Comparison of ENCODE assay signal across 8 mouse cellular contexts in genomic region chr16:56885824-56886615, GRCm38 (mm10). TPM values are rescaled to one million over a fixed set of nuclear protein-coding genes. Genes with fewer than 3 reads are reported as not detected.
DNase-seq lines count a peak whose midpoint lies in the region; ATAC-seq and TF ChIP-seq lines count a peak whose summit lies in the region.

Tmem45a (minus strand) TSS chr16:56886166.

- H3K27me3 ChIP-seq in heart, embryonic 11.5 days (ENCODE audit: control insufficient read depth, insufficient read depth, low read length), result no peaks in the 10 kb centered on the region
- H3K27me3 ChIP-seq in limb, embryonic 11.5 days (ENCODE audit: control insufficient read depth, insufficient read depth, low read length), result no peaks in the 10 kb centered on the region
- H3K27me3 ChIP-seq in midbrain, embryonic 14.5 days (ENCODE audit: control insufficient read depth, insufficient read depth, low read length), result no peaks in the 10 kb centered on the region
- no peaks in the 10 kb centered on the region for H3K27me3 ChIP-seq in stomach, embryonic 16.5 days (ENCODE audit: control insufficient read depth, insufficient read depth, low read length)

- no peak for TF ChIP-seq POLR2A in brain, embryonic 14.5 days (IDR thresholded peaks at IDR 0.05; ENCODE audit: borderline replicate concordance, extremely low read depth, insufficient read depth, insufficient read length, poor library complexity, severe bottlenecking)
- TF ChIP-seq POLR2A in embryonic fibroblast, embryonic 13.5 days (IDR thresholded peaks at IDR 0.05; ENCODE audit: low read depth, low read length), result peak; percentile 90

- H3K9ac ChIP-seq in heart, embryonic 11.5 days (ENCODE audit: low read depth, low read length), result peak within 1 kb of the TSS; percentile 23; the same call in 1 of the 2 replicates
- peak within 1 kb of the TSS; percentile 27 for H3K9ac ChIP-seq in limb, embryonic 11.5 days (ENCODE audit: low read length)
- peak within 1 kb of the TSS; percentile 36; the same call in 1 of the 2 replicates for H3K9ac ChIP-seq in midbrain, embryonic 14.5 days (replicated peaks; ENCODE audit: low read length)
- H3K9ac ChIP-seq in stomach, embryonic 16.5 days (ENCODE audit: low read length), result peak within 1 kb of the TSS; percentile 74

- peak within 1 kb of the TSS; percentile 65 for H3K4me2 ChIP-seq in heart, embryonic 11.5 days
- H3K4me2 ChIP-seq in limb, embryonic 11.5 days (ENCODE audit: low read depth, severe bottlenecking), result peak within 1 kb of the TSS; percentile 62
- peak within 1 kb of the TSS; percentile 70 for H3K4me2 ChIP-seq in midbrain, embryonic 14.5 days (ENCODE audit: low read length)
- peak within 1 kb of the TSS; percentile 69 for H3K4me2 ChIP-seq in stomach, embryonic 16.5 days (ENCODE audit: low read depth, low read length)

- H3K36me3 ChIP-seq in heart, embryonic 11.5 days (ENCODE audit: control insufficient read depth, insufficient read depth, low read length), result no peaks in the 10 kb centered on the region
- no peaks in the 10 kb centered on the region for H3K36me3 ChIP-seq in limb, embryonic 11.5 days (ENCODE audit: control insufficient read depth, insufficient read depth, low read length)
- H3K36me3 ChIP-seq in midbrain, embryonic 14.5 days (ENCODE audit: control insufficient read depth, insufficient read depth, low read length), result no peaks in the 10 kb centered on the region
- H3K36me3 ChIP-seq in stomach, embryonic 16.5 days (ENCODE audit: control insufficient read depth, insufficient read depth, low read length), result no peaks in the 10 kb centered on the region

- H3K4me1 ChIP-seq in embryonic fibroblast, embryonic 13.5 days (ENCODE audit: control insufficient read depth, insufficient read depth, low read length), result no peaks in the 10 kb centered on the region
- no peaks in the 10 kb centered on the region for H3K4me1 ChIP-seq in heart, embryonic 11.5 days (ENCODE audit: control insufficient read depth, insufficient read depth, low read length)
- H3K4me1 ChIP-seq in limb, embryonic 11.5 days (ENCODE audit: control insufficient read depth, insufficient read depth, low read length), result no peaks in the 10 kb centered on the region
- H3K4me1 ChIP-seq in midbrain, embryonic 14.5 days (ENCODE audit: control insufficient read depth, insufficient read depth, low read length), result no peaks in the 10 kb centered on the region
- peaks cover 3% of the 10 kb centered on the region for H3K4me1 ChIP-seq in stomach, embryonic 16.5 days (ENCODE audit: control insufficient read depth, insufficient read depth, low read length)

- 3% methylated on average over 25 of the region's 25 CpGs for WGBS in heart, embryonic 11.5 days (ENCODE audit: insufficient replicate concordance)
- 4% methylated on average over 25 of the region's 25 CpGs for WGBS in limb, embryonic 11.5 days
- WGBS in midbrain, embryonic 14.5 days, result 3% methylated on average over 25 of the region's 25 CpGs
- 2% methylated on average over 25 of the region's 25 CpGs for WGBS in stomach, embryonic 16.5 days

- peak; percentile 76 for DNase-seq in 3134 (ENCODE audit: extremely low read depth, insufficient read length, low spot score)
- DNase-seq in brain, embryonic 14.5 days (ENCODE audit: low read depth), result peak; percentile 85
- peak; percentile 54 for DNase-seq in kidney, adult 9 months
- DNase-seq in limb, embryonic 11.5 days (ENCODE audit: low spot score), result peak; percentile 92
- DNase-seq in midbrain, embryonic 14.5 days, result peak; percentile 85

- peak; percentile 97 for ATAC-seq in heart, embryonic 11.5 days (replicated peaks; ENCODE audit: insufficient number of reproducible peaks, low FRiP score, low TSS enrichment)
- peak; percentile 100 for ATAC-seq in limb, embryonic 11.5 days (ENCODE audit: insufficient number of reproducible peaks, low FRiP score, low TSS enrichment, low read depth)
- ATAC-seq in midbrain, embryonic 14.5 days (ENCODE audit: low FRiP score, low TSS enrichment), result peak; percentile 93
- ATAC-seq in stomach, embryonic 16.5 days (ENCODE audit: insufficient read depth, low FRiP score), result peak; percentile 97

- H3K4me3 ChIP-seq in embryonic fibroblast, embryonic 13.5 days (ENCODE audit: insufficient read depth, low read length), result peak within 1 kb of the TSS; percentile 46
- peak within 1 kb of the TSS; percentile 41 for H3K4me3 ChIP-seq in heart, embryonic 11.5 days (ENCODE audit: low read depth, low read length)
- H3K4me3 ChIP-seq in limb, embryonic 11.5 days (ENCODE audit: low read depth, low read length), result peak within 1 kb of the TSS; percentile 39
- peak within 1 kb of the TSS; percentile 41 for H3K4me3 ChIP-seq in midbrain, embryonic 14.5 days (replicated peaks; ENCODE audit: low read depth, low read length)
- peak within 1 kb of the TSS; percentile 66 for H3K4me3 ChIP-seq in stomach, embryonic 16.5 days (replicated peaks; ENCODE audit: low read length)

- H3K27ac ChIP-seq in embryonic fibroblast, embryonic 13.5 days (ENCODE audit: insufficient read depth, low read length), result peak within 1 kb of the TSS; percentile 52
- no peak within 1 kb of the TSS for H3K27ac ChIP-seq in heart, embryonic 11.5 days (ENCODE audit: low read depth, low read length)
- no peak within 1 kb of the TSS for H3K27ac ChIP-seq in limb, embryonic 11.5 days (replicated peaks; ENCODE audit: low read depth, low read length)
- H3K27ac ChIP-seq in midbrain, embryonic 14.5 days (replicated peaks; ENCODE audit: low read depth, low read length), result no peak within 1 kb of the TSS
- H3K27ac ChIP-seq in stomach, embryonic 16.5 days (ENCODE audit: low read length), result peak within 1 kb of the TSS; percentile 70

- H3K9me3 ChIP-seq in heart, embryonic 11.5 days (replicated peaks; ENCODE audit: control insufficient read depth, low read length), result no peaks in the 10 kb centered on the region
- H3K9me3 ChIP-seq in limb, embryonic 11.5 days (ENCODE audit: control insufficient read depth, low read length), result no peaks in the 10 kb centered on the region
- H3K9me3 ChIP-seq in midbrain, embryonic 14.5 days (ENCODE audit: control insufficient read depth, low read length), result no peaks in the 10 kb centered on the region
- no peaks in the 10 kb centered on the region for H3K9me3 ChIP-seq in stomach, embryonic 16.5 days (replicated peaks; ENCODE audit: control insufficient read depth, low read length)

- TF ChIP-seq CTCF in brain, embryonic 14.5 days (IDR thresholded peaks at IDR 0.05; ENCODE audit: borderline replicate concordance, extremely low read depth, insufficient read depth, insufficient read length), result no peak
- TF ChIP-seq CTCF in embryonic fibroblast, embryonic 13.5 days (IDR thresholded peaks at IDR 0.05; ENCODE audit: borderline replicate concordance, insufficient read depth, low read length), result no peak

RNA-seq across cellular contexts. Expression of gene Tmem45a, which starts in this region (rescaled TPM):
- polyA plus RNA-seq in brain, embryonic 14.5 days (2012; rRNA removed), result 3.2 and 4.0 TPM in 2 replicates
- polyA plus RNA-seq in embryonic fibroblast, embryonic 13.5 days (2011; ENCODE audit: insufficient read length, low read depth, missing spikeins), result 101 and 125 TPM in 2 replicates
- 7.5 and 8.3 TPM in 2 replicates for polyA plus RNA-seq in heart, embryonic 11.5 days (2014; fragmentation: Nextera tagmentation; extraction: Ambion mirVana)
- 13.0 and 13.8 TPM in 2 replicates for polyA plus RNA-seq in limb, embryonic 11.5 days (2014; fragmentation: Nextera tagmentation; extraction: Ambion mirVana)
- polyA plus RNA-seq in midbrain, embryonic 14.5 days (2014; fragmentation: Nextera tagmentation; extraction: Ambion mirVana), result 2.5 and 6.0 TPM in 2 replicates
- polyA plus RNA-seq in stomach, embryonic 16.5 days (2015; fragmentation: Nextera tagmentation; extraction: Ambion mirVana), result 51.0 and 52.7 TPM in 2 replicates

Comparison
In these comparisons a context has a peak if more than half of its experiments do, and no peak if none do; other contexts are left out.
1. H3K27ac ChIP-seq: peak in embryonic fibroblast, embryonic 13.5 days (single experiment) and stomach, embryonic 16.5 days (single experiment); none in heart, embryonic 11.5 days (single experiment), limb, embryonic 11.5 days (single experiment) and midbrain, embryonic 14.5 days (single experiment).
2. H3K9ac ChIP-seq: peak in every context shown above with its lines; median percentile 74 in stomach, embryonic 16.5 days; 36 in midbrain, embryonic 14.5 days; 27 in limb, embryonic 11.5 days; 23 in heart, embryonic 11.5 days.
3. Peak in every context shown above with its lines, with median percentiles within 50 percentile points of each other: DNase-seq, H3K4me3 ChIP-seq, ATAC-seq and H3K4me2 ChIP-seq.